Mouse (Mus musculus) thymus, postnatal 4 days (tissue): ENCODE measurements around the gene Defa35.
"Not testable (repeated sequence)": the region's sequence is repeated elsewhere in the genome, so short reads cannot be mapped to it uniquely, and the experiment has no call there.

ENCODE experiments used
- DNase-seq: peaks from one replicate; pipeline ENCODE4 v3.0.0; 2021

Defa35 gene

GRCm38 (mm10) chr8:21064738-21065137 lies at the start of gene Defa35:
Gene Defa35 (plus strand): TSS chr8:21065038.
- not testable (repeated sequence) for DNase-seq

DNA sequence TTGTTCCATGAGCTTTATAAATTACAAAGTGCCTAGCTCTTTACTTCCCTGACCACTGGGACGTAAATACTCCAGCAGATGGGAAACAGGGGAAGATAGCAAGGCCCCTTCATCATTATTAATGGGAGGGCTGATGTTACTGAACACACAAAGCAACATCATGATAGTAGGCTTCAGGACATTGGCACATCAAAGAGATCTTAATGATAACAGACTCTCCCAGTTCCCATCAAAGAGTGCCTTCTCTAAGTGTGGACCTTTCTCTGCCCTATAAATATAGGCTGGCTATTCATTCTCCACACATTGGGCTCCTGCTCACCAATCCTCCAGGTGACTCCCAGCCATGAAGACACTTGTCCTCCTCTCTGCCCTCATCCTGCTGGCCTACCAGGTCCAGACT lies 39.6 kb upstream of the Defa35 start, which contains the start of gene Defa21:
Defa21 (plus strand) TSS at position 301 of the 400 bp plus-strand sequence.
- DNase-seq: not testable (repeated sequence)

- not testable (repeated sequence) for DNase-seq
Measured at GRCm38 (mm10) chr8:21054747-21055146, 10.1 kb upstream of the Defa35 start, which contains the start of gene Defa23. Gene Defa23 (plus strand): TSS chr8:21055047.

- DNase-seq: not testable (repeated sequence)
Measured at GRCm38 (mm10) chr8:21084142-21084541, 19.3 kb downstream of the Defa35 start, which contains the start of gene Defa25. Gene Defa25 (plus strand): TSS chr8:21084442.

GRCm38 (mm10) chr8:21093106-21093505 lies 28.3 kb downstream of the Defa35 start:
- DNase-seq: peak; percentile 6

DNA sequence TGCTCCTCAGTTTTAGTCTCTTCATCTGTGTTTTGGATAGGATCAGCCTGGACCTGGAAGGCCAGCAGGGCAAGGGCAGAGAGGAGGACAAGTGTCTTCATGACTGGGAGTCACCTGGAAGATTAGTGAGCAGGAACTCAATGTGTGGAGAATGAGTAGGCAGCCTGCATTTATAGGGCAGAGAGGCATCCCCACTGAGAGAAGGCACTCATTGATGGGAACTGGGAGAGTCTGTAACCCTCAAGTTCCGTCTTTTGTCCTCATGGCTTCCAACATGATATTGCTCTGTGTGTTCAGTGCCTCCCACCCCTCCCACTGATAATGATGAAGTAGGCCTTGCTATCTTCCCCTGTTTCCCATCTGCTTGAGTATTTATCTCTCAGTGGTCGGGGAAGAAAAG lies 31.1 kb downstream of the Defa35 start, which contains the start of gene Gm14851:
Gm14851 (minus strand) TSS at position 101 of the 400 bp plus-strand sequence.
- not testable (repeated sequence) for DNase-seq
